Mouse (Mus musculus): ENCODE results near the gene Rprd1b. TPM values are rescaled to one million over a fixed set of nuclear protein-coding genes. Genes with fewer than 3 reads are reported as not detected.

Rprd1b gene
- polyA plus RNA-seq, 1 experiment from 2014 or later = 30.8 TPM

DNA sequence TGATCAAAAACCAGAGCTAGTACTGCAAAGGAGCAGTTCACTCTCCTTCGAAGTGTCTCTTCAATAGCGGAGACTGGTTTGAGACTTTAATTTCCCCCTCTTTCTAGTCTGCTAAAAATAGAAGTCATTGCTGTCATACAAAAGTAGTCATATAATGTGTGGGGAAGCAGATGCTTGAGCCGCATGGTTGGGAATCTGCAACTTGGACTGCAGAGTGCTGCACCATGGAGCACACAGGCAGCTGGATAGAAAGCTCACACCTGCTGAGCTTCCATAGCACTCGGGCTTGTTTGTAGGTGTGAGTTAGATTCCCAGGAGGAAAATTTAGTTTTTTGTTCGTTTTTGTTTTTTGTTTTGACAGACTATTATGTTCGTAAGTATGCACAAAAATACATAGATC lies 8.1 kb downstream of the Rprd1b start:
- H3K9ac ChIP-seq = no peak overlapping the region
- H3K36me3 ChIP-seq (replicated peaks; ENCODE audit: control insufficient read depth, insufficient read depth) = peaks cover 45% of the 10 kb centered on the region
- H3K4me2 ChIP-seq (replicated peaks) = no peak overlapping the region
- no peak overlapping the region for H3K27ac ChIP-seq
- ATAC-seq (ENCODE audit: low FRiP score) (no peak), DNase-seq (ENCODE audit: low spot score) (no peak)
- H3K4me1 ChIP-seq (replicated peaks; ENCODE audit: control insufficient read depth, insufficient read depth, low read length) = peaks cover under 1% of the 10 kb centered on the region; the same call in 1 of the 2 replicates
- no peaks in the 10 kb centered on the region for H3K27me3 ChIP-seq (ENCODE audit: control insufficient read depth, insufficient read depth, low read length)
- H3K9me3 ChIP-seq (ENCODE audit: control insufficient read depth, low read length) = no peaks in the 10 kb centered on the region
- H3K4me3 ChIP-seq (replicated peaks; ENCODE audit: low read length) = no peak overlapping the region
- 93% methylated on average over 6 of the region's 6 CpGs for WGBS

DNA sequence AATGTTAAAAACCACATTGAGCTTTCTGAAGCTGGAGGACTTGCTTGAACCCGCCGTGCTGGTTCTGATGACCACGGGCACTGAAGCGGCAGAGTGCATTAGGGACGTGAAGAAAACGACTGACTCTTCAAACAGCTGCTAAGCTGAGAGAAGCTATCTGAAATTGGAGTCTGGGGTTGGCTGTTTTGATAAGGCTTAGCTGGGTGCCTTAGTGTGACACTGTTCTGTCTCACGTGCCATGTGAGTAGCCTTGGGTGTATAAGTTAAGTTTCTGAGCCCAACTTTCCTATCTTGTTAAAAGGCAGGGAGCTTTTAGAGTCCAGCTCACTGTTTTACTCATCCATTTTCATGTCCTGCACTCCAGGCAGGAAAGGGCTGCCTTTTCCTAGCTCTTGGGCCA lies 8.7 kb downstream of the Rprd1b start:
- DNase-seq (ENCODE audit: low spot score) = no peak
- no peak for ATAC-seq (ENCODE audit: low FRiP score)

DNA sequence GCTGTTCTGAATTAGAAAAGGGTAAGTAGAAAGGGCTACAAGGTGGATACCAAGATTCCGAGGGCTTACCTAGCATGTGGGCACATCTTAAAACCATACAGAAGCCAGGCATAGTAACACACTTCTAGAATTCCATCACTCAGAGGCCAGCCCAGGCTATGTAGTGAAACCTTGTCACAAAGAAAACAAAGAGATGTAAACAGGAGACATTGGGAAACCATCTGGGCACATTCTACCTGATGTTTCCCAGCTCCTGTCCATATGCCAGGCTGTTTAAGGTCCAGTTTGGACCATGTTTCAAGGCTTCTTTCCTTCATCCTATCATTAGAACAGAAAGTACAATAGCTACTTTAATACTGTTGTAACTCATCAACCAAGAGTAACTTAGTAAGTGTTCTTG lies 9.3 kb downstream of the Rprd1b start:
- Histone ChIP-seq H3K9me3 (ENCODE audit: control insufficient read depth, low read length) (no peaks in the 10 kb centered on the region), H3K36me3 (replicated peaks; ENCODE audit: control insufficient read depth, insufficient read depth) (peaks cover 54% of the 10 kb centered on the region), H3K4me3 (replicated peaks; ENCODE audit: low read length) (no peak overlapping the region), H3K4me2 (replicated peaks) (no peak overlapping the region), H3K27me3 (ENCODE audit: control insufficient read depth, insufficient read depth, low read length) (no peaks in the 10 kb centered on the region), H3K4me1 (replicated peaks; ENCODE audit: control insufficient read depth, insufficient read depth, low read length) (no peaks in the 10 kb centered on the region), H3K27ac (no peak overlapping the region), H3K9ac (no peak overlapping the region)
- 97% methylated on average over 1 of the region's 1 CpGs for WGBS
- DNase-seq (ENCODE audit: low spot score) (no peak), ATAC-seq (ENCODE audit: low FRiP score) (no peak)

More for the DNA sequence above, 8.7 kb downstream of the Rprd1b start:
- WGBS = 90% methylated on average over 7 of the region's 7 CpGs
- no peak overlapping the region for H3K4me2 ChIP-seq (replicated peaks)
- no peaks in the 10 kb centered on the region for H3K27me3 ChIP-seq (ENCODE audit: control insufficient read depth, insufficient read depth, low read length)
- H3K27ac ChIP-seq = no peak overlapping the region
- H3K9ac ChIP-seq = no peak overlapping the region
- H3K4me1 ChIP-seq (replicated peaks; ENCODE audit: control insufficient read depth, insufficient read depth, low read length) = no peaks in the 10 kb centered on the region; the same call in 1 of the 2 replicates
- H3K36me3 ChIP-seq (replicated peaks; ENCODE audit: control insufficient read depth, insufficient read depth) = peaks cover 49% of the 10 kb centered on the region
- H3K4me3 ChIP-seq (replicated peaks; ENCODE audit: low read length) = no peak overlapping the region
- no peaks in the 10 kb centered on the region for H3K9me3 ChIP-seq (ENCODE audit: control insufficient read depth, low read length)

DNA sequence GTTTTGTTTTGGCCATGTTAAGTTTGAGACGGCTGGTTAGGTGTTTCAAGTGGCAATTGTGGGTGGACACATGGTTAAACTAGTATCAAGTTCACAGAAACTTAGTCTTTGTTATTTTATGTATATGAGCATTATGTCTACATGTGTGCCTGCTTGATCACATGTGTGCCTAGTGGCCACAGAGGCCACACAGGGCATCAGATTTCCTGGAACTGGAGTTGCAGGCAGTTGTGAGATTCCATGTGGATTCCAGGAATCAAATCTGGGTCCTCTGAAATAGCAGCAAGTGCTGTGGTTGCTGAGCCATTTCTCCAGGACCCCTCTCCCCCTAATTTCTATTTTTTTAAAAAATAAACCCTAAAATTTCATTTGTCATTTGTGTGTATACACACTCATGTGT lies 11.4 kb downstream of the Rprd1b start:
- Histone ChIP-seq H3K9me3 (ENCODE audit: control insufficient read depth, low read length) (no peaks in the 10 kb centered on the region), H3K27ac (no peak overlapping the region), H3K9ac (no peak overlapping the region), H3K36me3 (replicated peaks; ENCODE audit: control insufficient read depth, insufficient read depth) (peaks cover 72% of the 10 kb centered on the region), H3K4me2 (replicated peaks) (no peak overlapping the region), H3K27me3 (ENCODE audit: control insufficient read depth, insufficient read depth, low read length) (no peaks in the 10 kb centered on the region), H3K4me3 (replicated peaks; ENCODE audit: low read length) (no peak overlapping the region), H3K4me1 (replicated peaks; ENCODE audit: control insufficient read depth, insufficient read depth, low read length) (no peaks in the 10 kb centered on the region)
- ATAC-seq (ENCODE audit: low FRiP score) = no peak
- DNase-seq (ENCODE audit: low spot score) = no peak
- 86% methylated on average over 1 of the region's 1 CpGs for WGBS

DNA sequence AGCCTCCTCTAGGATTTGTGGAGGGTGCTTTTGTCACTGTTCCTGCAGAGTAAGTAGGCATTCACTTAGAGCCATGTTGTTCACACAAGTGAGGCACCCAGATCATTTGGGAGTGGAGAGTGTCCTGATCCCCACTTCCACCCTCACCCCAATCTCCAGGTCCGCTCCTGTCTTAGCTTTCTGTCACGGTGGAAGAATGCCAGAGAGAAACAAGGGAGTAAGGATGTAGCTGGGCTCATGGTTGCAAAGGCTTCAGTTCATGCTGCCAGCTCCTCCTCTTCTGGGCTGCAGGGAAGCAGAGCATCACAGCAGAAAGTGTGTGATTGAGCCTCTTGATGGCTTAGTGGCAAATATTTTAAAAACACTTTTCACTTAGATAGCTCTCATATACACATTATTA lies 12.1 kb downstream of the Rprd1b start:
- Histone ChIP-seq H3K4me3 (replicated peaks; ENCODE audit: low read length) (no peak overlapping the region), H3K4me1 (replicated peaks; ENCODE audit: control insufficient read depth, insufficient read depth, low read length) (no peaks in the 10 kb centered on the region), H3K9me3 (ENCODE audit: control insufficient read depth, low read length) (no peaks in the 10 kb centered on the region), H3K4me2 (replicated peaks) (no peak overlapping the region), H3K36me3 (replicated peaks; ENCODE audit: control insufficient read depth, insufficient read depth) (peaks cover 80% of the 10 kb centered on the region), H3K27me3 (ENCODE audit: control insufficient read depth, insufficient read depth, low read length) (no peaks in the 10 kb centered on the region), H3K27ac (no peak overlapping the region), H3K9ac (no peak overlapping the region)
- ATAC-seq (ENCODE audit: low FRiP score) (no peak), DNase-seq (ENCODE audit: low spot score) (no peak)
- WGBS = 91% methylated on average over 2 of the region's 2 CpGs

DNA sequence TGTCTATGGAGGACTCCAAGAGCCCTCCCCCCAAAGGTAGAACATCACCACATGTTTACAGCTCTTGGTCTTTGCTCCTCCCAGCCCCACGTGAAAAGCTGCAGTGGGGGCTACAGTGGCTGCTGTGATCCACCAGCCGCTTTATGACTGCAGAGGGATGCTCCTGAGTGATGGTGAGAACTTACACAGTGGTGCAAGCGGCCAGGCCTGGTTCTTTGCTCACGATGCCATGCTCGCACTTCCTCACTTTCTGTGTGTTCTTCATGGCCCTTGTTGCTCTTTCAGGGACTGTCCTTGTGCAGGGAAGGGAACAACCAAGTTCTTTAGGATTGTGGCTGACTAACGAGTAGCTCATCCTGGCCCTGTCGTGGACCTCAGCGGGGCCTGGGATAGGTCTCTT lies 15.2 kb downstream of the Rprd1b start:
- DNase-seq (ENCODE audit: low spot score) (no peak), ATAC-seq (ENCODE audit: low FRiP score) (no peak)
- Histone ChIP-seq H3K4me1 (replicated peaks; ENCODE audit: control insufficient read depth, insufficient read depth, low read length) (no peaks in the 10 kb centered on the region), H3K9me3 (ENCODE audit: control insufficient read depth, low read length) (no peaks in the 10 kb centered on the region), H3K4me2 (replicated peaks) (no peak overlapping the region), H3K27ac (no peak overlapping the region), H3K9ac (no peak overlapping the region), H3K27me3 (ENCODE audit: control insufficient read depth, insufficient read depth, low read length) (no peaks in the 10 kb centered on the region), H3K36me3 (replicated peaks; ENCODE audit: control insufficient read depth, insufficient read depth) (peaks cover 82% of the 10 kb centered on the region), H3K4me3 (replicated peaks; ENCODE audit: low read length) (no peak overlapping the region)
- 95% methylated on average over 8 of the region's 8 CpGs for WGBS

DNA sequence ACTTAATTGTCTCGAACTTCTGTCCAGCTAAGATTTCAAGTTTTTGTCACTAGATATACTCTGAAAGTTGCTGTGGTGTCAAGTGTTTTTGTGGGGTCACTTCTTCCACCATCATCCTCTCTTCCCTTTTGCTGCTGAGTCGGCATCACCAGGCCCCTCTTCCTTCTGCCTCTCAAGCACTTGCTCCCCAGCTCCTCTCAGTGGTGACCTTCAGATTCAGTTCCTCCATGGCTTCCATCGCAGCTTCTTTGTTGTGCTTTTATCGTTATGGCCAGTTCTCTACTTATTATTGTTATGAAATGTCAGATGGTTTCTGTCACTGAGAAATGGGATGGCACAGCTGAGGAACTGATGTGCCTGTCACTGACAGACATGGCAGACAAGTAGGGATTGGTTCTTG lies 17.9 kb downstream of the Rprd1b start:
- H3K4me3 ChIP-seq (replicated peaks; ENCODE audit: low read length) = no peak overlapping the region
- H3K36me3 ChIP-seq (replicated peaks; ENCODE audit: control insufficient read depth, insufficient read depth) = peaks cover 76% of the 10 kb centered on the region
- no peak for DNase-seq (ENCODE audit: low spot score)
- H3K4me1 ChIP-seq (replicated peaks; ENCODE audit: control insufficient read depth, insufficient read depth, low read length) = no peaks in the 10 kb centered on the region
- H3K27me3 ChIP-seq (ENCODE audit: control insufficient read depth, insufficient read depth, low read length) = no peaks in the 10 kb centered on the region
- no peak overlapping the region for H3K27ac ChIP-seq
- H3K4me2 ChIP-seq (replicated peaks) = no peak overlapping the region
- WGBS = 86% methylated on average over 4 of the region's 4 CpGs
- ATAC-seq (ENCODE audit: low FRiP score) = no peak
- H3K9ac ChIP-seq = no peak overlapping the region
- no peaks in the 10 kb centered on the region for H3K9me3 ChIP-seq (ENCODE audit: control insufficient read depth, low read length)

DNA sequence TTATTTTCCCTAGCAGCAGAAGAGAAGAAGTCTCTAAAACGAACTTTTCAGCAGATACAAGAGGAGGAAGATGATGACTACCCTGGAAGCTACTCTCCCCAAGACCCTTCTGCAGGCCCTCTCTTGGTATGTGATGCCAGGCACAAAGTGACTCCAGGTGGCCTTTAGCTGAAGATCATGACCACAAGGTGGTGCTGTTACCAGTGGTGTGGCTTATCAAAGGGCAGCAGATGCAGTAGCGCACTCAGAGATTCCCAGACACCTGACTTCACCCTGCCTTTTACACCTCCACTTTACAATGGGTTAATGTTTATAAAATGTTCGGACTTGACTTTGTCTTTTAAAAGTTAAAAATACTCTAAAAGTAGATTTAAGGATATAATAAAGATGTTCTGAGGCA lies 19.6 kb downstream of the Rprd1b start:
- Histone ChIP-seq H3K4me3 (replicated peaks; ENCODE audit: low read length) (no peak overlapping the region), H3K27me3 (ENCODE audit: control insufficient read depth, insufficient read depth, low read length) (no peaks in the 10 kb centered on the region), H3K9me3 (ENCODE audit: control insufficient read depth, low read length) (no peaks in the 10 kb centered on the region), H3K27ac (no peak overlapping the region), H3K36me3 (replicated peaks; ENCODE audit: control insufficient read depth, insufficient read depth) (peaks cover 79% of the 10 kb centered on the region), H3K4me1 (replicated peaks; ENCODE audit: control insufficient read depth, insufficient read depth, low read length) (no peaks in the 10 kb centered on the region), H3K4me2 (replicated peaks) (no peak overlapping the region), H3K9ac (no peak overlapping the region)
- WGBS = 74% methylated on average over 3 of the region's 3 CpGs
- ATAC-seq (ENCODE audit: low FRiP score) (no peak), DNase-seq (ENCODE audit: low spot score) (peak; percentile 62)

DNA sequence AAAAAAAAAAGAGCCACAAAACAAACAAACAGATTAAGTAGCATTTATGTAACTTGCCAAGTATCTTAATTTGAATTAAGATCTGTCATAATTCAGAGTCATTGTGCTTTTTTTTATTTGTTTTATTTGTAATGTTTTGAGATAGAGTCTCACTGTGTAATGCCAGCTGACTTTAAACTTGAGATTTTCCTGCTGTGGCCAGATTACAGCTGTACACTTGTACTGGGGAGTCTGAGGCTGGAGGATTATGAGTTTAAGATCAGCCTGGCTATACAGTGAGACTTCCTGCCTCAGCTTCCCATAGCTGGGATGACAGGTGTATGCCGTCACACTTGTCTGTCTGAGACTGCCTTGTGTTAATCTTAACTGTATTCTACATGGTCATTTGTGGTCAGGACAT lies 20.4 kb downstream of the Rprd1b start:
- Histone ChIP-seq H3K27me3 (ENCODE audit: control insufficient read depth, insufficient read depth, low read length) (no peaks in the 10 kb centered on the region), H3K36me3 (replicated peaks; ENCODE audit: control insufficient read depth, insufficient read depth) (peaks cover 71% of the 10 kb centered on the region), H3K4me2 (replicated peaks) (no peak overlapping the region), H3K9ac (no peak overlapping the region), H3K4me3 (replicated peaks; ENCODE audit: low read length) (no peak overlapping the region), H3K4me1 (replicated peaks; ENCODE audit: control insufficient read depth, insufficient read depth, low read length) (no peaks in the 10 kb centered on the region), H3K9me3 (ENCODE audit: control insufficient read depth, low read length) (no peaks in the 10 kb centered on the region), H3K27ac (no peak overlapping the region)
- no peak for DNase-seq (ENCODE audit: low spot score)
- no peak for ATAC-seq (ENCODE audit: low FRiP score)
- WGBS = 97% methylated on average over 1 of the region's 1 CpGs

DNA sequence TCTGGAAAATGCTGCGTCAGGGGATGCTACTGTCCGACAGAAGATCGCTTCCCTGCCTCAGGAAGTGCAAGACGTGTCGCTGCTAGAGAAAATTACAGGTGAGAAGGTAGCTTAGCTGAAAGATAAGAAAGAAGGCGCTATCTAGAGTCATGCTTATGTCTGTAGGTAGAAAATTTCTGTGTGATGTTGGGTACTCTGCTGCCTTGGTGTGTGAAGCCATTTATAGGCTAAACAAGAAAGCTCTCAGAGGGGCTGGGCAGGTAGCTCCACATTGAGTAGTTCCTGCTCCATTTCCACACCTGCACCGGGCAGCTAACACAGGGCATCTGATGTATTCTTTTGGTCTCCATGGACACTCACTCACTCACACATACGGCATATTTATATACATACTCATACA lies 21.8 kb downstream of the Rprd1b start:
- Histone ChIP-seq H3K4me3 (replicated peaks; ENCODE audit: low read length) (no peak overlapping the region), H3K9me3 (ENCODE audit: control insufficient read depth, low read length) (no peaks in the 10 kb centered on the region), H3K27ac (no peak overlapping the region), H3K4me1 (replicated peaks; ENCODE audit: control insufficient read depth, insufficient read depth, low read length) (no peaks in the 10 kb centered on the region), H3K27me3 (ENCODE audit: control insufficient read depth, insufficient read depth, low read length) (no peaks in the 10 kb centered on the region), H3K4me2 (replicated peaks) (no peak overlapping the region), H3K36me3 (replicated peaks; ENCODE audit: control insufficient read depth, insufficient read depth) (peaks cover 65% of the 10 kb centered on the region), H3K9ac (no peak overlapping the region)
- ATAC-seq (ENCODE audit: low FRiP score) (no peak), DNase-seq (ENCODE audit: low spot score) (no peak)
- WGBS = 90% methylated on average over 8 of the region's 8 CpGs
